Mouse (Mus musculus) neutrophil, adult 83 days (primary cell): ENCODE measurements around the gene Crtap. TPM values are rescaled to one million over a fixed set of nuclear protein-coding genes. Genes with fewer than 3 reads are reported as not detected.

ENCODE experiments used
- total RNA-seq, 2 experiments: library from RNA; stranded (reverse); gene quantifications; one replicate each; pipeline ENCODE4 v1.2.4; 2023

The Crtap gene
- 1 to 10 TPM; 4.7 to 8.2 TPM for total RNA-seq

DNA sequence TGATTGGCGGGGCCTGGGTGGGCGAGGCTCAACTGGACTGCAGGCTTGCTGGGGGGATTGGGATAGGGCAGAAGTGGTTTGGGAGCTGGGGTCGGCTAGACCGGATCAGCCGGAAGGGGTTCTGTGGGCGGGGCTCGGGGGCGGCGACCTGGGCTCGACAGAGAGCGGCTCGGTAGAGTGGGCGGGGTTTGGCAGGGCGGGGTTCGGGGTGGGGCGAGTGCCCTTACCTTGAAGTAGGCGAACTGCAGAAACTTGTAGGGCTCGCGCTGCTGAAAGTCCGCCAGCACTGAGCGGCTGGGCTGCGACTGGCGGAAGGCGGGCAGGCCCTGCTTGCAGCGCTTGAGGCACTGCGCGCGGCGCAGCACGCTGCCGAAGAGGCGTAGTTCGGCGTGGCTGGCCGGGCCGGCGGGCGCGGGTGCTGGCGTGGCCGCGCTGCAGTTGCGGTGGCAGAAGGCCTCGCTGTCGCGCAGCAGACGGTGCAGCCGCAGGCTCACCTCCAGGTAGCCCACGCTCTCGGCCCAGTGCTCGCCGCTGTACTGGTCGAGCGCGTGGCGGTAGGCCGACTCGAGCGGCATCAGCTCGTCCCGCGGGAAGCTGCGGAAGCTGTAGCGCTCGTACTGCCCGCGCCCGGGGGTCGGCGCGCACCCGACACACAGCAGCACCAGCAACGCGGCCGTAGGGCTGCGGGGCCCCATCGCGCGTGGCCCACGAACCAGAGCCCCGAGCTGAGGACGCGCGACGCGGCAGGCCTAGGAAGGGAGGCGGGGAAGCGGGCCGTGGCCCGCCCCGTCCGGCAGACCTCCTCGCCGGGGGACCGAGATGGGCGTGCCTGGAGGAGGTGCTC is at the start of gene Crtap:
Gene Crtap, minus strand, starts transcription at position 771 of the 844 bp plus-strand sequence.

DNA sequence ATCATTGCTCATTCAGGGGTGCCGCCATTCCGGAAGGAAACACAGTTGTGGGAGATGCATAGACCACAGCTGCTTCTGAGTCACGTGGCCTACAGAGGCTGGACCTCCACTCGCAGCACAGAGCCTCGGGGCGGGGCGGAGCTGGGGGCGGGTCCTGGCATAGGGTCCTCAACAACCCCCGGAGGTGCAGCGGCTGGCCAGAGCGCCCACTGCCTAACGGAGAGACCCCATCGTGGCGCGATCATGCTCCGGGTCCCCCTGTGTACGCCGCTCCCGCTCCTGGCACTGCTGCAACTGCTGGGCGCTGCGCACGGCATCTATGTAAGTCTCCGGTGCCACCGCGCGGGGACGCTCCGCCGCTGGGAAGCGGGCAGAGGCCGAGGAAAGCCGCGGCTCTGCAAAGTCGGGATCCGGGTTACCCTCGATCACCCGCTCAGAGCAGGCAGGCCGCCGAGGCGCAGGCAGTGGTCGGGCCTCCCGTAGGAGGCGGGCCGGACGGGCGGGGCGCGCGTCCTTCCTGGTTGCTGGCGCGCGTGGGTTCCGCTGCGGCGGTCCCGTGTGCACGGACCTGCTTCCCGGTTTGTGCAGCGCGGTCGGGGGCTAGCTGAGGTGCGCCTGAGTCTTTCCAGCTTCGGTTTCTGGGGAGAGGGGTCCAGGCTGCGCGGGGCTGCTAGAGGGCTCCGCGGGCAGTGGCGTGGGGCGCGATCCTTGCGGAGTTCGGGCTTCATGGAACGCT is 10.6 kb upstream of the Crtap start, which contains the start of the genes Glb1 and Tmppe:
Gene Glb1, plus strand, starts transcription at position 128 of the 736 bp plus-strand sequence.
Gene Tmppe, plus strand, starts transcription at position 157 of the 736 bp plus-strand sequence.

DNA sequence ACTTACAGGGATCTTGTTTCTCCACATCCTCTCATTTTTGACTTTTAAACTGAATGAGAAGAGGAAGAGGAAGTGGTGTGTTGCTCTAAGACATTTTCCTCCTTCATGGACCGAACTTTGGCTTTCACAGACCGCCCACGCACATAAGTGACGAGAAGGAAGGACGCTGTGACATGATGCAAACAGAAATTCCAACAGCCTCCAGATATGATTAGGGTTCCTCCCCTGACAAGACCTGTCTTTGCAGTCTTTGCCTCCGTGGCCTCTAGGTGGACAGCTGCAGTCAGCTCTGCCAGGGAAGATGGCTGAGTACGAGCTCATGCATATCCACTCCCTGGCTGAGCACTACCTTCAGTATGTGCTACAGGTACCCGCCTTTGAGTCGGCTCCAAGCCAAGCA is 60.6 kb downstream of the Crtap start, which contains the start of gene Bcl2a1c:
Gene Bcl2a1c, plus strand, starts transcription at position 281 of the 400 bp plus-strand sequence.

Other genes with a start within 250 kb of the Crtap start
- not detected for gene Bcl2a1c, start 60.5 kb downstream of the Crtap start, total RNA-seq
- gene Glb1, start 10.4 kb upstream of the Crtap start, total RNA-seq, result 10 to 100 TPM; 17.3 to 19.9 TPM
- gene Tmppe, start 10.4 kb upstream of the Crtap start, total RNA-seq, result 1 to 10 TPM; 6.7 to 7.9 TPM
- gene Ccr4, start 114.2 kb upstream of the Crtap start, total RNA-seq, result not detected
- gene C130032M10Rik, start 125.0 kb upstream of the Crtap start, total RNA-seq, result not detected
- gene Trim71, start 173.7 kb upstream of the Crtap start, total RNA-seq, result not detected
- gene Cnot10, start 249.5 kb upstream of the Crtap start, total RNA-seq, result 10 to 100 TPM; 36.9 to 49.2 TPM